Mouse (Mus musculus) testis, postnatal 14 days (tissue): ENCODE results near the gene Ddhd1.

ENCODE experiments used
- DNase-seq: peaks from one replicate; pipeline ENCODE4 v3.0.0; 2021; ENCODE audit warnings: low spot score

Gene Ddhd1

DNA sequence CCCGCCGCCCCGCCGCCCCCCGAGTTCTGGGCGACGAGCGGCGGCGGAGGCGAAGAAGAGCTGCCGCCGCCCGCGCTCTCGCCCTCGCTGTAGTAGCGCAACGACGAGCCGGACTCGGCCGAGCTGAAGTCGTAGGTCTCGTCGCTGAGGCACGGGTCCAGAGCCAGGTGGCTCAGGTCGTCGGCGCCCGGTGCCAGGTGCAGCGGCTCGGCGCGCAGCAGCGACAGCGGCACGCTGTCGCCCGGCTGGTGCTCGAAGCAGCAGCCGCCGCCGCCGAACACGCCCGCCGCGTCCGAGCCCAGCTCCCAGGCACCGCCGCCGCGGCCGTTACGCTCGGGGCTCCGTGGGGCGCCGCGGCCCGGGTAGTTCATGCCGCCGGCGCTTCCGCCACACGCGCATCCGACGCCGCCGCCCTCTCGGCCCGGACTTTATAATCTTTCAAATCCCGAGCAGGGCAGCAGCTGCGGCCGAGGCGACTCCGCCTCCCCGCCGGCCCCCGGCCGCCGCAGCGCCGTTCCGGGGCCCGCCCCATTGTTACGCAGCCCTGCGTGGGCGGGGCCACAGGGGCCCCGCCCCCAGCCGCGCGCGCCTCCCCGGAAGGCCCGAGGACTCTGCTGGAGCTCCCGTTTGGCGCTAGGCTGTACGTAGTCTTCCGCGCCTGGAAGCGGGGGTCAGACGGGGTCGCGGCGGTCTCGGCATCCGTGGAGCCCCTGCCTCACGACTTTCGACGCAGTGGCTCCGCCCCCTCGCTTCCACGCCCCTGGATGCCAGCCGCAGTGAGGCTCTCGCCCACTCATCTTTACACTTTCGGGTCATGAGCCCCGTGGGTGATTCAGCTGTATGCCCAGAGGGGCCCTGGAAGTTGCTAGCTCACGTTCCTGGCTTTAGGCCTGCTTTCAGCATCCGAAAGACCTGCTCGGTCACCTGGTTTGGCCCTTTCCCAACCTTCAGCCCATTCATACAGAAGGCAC is at the start of gene Ddhd1:
Gene Ddhd1, minus strand, starts transcription at position 503 of the 971 bp plus-strand sequence.
- peak; percentile 87 for DNase-seq

DNA sequence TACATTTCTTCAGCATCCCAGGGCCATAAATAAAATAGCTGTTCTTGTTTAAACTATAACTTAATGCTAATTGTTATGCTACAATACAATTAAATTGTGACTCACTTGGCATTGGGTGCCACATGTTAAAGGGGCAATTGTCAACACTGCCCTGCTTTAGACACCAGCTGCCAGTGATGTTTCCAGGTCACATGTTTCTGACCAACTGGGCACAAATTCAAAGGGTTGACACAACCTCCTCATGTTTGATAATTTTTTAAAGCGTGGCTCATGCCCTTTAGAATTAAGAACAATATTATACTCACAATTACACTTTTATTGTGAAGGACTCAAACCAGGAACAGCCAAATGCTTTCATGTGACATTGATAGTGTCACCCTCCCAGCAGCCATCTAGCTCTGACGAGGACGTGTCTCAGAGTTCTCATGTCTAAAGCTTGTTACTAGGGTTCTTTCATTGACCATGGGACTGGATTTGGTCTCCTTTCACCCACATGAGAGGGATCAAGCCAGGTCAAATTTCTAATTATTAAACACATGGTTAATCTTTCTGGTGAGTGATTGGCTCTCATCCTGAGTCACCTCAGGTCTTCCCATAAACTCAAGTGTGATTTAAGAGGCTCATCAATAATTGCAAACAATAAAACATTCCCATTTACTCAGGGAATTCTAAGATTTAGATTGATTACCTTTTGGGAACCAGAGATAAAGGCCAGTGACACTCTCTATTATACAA is 49.4 kb upstream of the Ddhd1 start:
- DNase-seq = no peak

DNA sequence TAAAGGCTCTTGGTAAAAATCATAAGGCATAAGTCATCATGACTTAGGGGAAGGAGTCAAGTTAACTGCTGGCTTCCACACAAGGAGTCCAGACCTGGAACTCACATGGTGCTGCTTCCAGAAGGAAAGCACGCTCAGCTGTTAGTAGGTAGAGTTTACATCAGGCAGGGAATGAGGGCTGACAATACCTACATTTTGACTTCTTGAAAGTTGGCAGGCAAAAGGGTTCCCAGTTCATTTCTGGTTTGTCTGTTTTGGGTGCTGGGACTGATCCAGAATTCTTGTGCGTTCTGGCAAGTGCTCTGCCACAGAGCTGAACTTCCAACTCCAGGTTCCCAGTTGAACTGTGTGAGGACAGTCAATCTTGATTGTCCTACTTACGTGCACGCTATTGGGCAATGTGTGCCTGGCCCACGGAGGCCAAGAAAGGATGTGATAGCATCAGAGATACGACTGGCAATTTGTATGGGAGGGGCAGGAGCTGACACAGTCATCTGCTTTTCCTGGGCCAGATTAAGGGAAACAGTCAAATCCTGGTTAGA is 42.2 kb upstream of the Ddhd1 start:
- DNase-seq = no peak

DNA sequence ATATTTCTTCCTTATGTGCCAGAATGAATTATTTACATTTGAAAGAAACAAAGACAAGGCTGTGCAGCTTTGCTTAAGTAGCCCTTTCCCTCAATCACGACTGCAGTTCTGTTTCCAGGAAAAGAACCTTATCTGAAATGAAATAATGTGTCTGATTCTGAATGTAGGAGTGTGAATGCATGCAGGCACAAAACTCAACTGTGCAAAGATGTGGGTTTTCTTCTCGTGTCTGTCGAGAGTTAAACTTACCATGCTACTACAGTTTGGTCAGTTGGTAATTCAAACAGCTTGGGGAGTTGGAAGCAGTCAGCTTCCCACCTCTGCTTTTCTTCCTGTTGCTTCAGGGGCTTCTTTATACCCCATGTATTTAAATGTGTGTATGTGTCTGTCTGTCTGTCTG is 40.9 kb upstream of the Ddhd1 start:
- DNase-seq = no peak

DNA sequence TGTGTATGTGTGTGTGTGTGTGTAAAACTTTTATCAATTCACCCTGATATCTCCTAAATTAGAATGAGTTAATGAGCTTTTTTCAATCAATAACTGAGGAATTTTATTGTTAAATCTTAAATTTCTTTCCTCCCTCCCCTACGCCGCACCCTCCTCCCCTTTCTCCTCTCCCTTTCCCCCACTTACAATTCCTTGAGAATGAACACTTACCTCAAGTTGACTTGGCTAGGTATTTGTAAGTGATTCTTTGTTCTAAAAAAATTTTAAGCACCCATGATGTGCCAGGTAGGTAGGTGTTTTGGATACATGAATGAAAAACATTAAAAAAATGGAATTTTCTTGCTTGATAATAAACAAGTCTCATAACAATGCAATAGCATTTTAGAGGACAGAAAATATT is 38.2 kb upstream of the Ddhd1 start:
- DNase-seq = no peak

DNA sequence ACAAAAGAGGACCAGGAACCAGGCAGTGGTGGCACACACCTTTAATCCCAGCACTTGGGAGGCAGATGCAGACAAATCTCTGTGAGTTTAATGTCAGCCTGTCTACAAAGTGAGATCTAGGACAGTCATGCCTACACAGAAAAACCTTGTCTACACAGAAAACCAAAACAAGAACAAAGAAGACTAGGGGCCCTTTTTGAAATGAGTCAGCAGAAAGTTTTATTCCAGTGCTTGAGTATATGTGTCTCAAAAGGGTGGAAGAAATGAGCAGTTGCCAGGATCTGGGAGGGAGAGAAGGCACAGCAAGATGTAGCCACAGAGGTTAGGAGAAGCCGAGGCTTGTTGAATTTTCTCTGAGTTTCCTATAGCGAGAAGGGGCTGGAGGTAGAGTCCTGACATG is 35.9 kb upstream of the Ddhd1 start:
- no peak for DNase-seq

DNA sequence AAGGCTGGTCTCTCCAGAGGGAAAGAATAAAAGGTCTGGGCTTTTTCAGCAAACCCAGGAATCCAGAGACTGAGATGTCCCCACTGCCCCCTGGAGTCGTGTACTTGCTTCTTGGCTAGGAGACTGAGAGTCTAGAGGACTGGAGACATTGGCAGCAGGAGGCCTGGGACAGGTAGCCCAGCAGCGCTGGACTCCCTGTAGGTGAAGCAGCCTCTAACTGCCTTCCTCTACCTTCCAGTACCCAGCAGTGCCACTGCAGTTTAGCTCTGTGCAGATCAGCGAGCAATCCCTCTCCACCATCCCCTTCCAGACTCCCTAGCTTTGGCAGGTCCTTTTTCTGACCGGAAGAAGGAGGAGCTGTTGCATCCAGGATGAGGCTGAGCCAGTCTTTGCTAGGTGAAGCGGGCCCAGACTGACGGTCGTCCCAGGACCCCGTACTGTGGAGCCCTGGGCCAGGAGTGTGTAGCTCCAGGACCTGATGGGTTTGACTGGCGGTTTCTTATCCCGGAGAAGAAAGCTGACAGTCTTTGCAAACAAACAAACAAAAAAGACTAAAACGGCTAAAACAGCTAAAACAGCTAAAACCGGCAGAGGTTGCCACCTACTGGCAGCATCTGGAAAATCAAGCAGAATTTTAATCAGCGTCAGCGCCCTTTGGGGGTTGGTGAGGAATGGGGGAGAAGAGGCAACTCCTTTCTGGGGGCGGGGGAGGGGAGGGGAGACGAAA is 32.7 kb upstream of the Ddhd1 start:
- DNase-seq = peak; percentile 39

DNA sequence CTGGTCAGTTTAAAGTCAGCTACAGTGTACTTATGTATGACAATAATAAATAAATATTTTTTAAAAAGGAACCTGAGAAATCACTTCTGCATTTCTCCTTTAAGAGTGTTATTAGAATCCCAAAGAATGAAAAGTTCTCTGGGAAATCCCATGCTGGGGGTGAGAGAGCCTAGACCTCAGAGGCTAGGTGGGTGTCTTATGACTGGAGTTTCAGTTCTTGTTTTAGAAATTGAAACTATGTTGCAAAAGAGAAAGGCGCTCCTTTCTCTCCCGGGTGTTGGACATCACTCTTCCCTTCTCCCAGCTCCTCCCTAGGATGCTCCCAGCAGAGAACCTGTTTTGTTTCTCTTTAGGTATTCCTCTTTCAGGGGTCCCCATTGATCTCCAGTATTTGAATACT is 27.4 kb upstream of the Ddhd1 start:
- no peak for DNase-seq

DNA sequence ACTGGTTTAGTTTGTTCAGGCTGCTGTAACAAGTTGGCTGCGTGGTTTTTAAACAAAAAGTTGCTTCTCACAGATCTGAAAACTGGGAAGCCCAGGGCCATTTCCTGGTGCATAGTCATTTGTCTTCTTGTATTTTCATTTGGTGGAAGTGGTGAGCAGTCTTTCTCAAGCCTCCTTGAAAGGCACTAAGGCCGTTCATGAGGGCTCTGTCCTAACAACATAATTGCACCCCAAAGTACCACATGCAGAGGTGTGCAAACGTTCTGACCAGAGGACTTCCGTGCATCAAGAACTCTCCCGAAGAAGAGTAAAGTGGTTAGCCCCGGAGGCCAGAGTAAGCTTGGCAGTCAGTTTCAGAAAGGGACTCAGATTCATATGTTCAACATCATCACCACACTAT is 18.8 kb upstream of the Ddhd1 start:
- no peak for DNase-seq

DNA sequence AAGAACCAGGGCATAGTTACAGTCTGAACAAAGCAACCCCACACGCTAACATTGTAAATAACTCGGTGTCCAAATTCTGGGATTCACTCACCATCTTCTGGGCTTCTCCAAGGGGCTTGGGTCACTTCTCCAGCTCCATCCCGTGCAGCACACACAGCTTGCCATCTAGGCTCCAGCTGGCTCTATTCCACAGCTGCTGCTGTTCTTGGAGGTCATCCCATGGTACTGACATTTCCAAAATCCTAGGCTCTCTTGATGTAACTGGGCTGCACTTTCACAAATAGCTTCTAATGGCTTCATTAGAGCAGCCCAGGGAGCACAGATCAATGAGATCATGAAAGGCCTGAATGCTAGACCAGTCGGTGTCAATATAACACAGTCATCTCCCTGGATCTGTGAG is 10.4 kb upstream of the Ddhd1 start:
- DNase-seq = no peak

DNA sequence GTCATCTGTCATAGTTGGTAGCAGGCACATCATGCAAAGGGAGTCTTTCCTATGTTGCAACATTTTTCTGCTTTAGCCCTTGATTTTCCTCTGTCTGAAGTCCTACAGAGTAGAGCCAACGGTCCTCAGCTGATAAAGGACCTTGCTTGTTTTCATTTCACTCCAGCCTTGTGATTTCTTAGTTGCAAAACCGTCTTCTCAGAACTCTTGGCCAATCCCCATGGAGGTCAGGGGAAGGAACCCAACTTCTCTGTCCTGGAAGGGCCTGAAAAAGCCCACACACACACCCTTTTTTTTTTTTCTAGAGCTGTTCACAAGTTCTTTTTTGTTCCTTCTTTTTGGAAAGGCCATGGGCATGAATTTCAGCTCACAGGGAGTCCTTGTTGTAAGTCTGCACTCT is 9.3 kb upstream of the Ddhd1 start:
- no peak for DNase-seq

DNA sequence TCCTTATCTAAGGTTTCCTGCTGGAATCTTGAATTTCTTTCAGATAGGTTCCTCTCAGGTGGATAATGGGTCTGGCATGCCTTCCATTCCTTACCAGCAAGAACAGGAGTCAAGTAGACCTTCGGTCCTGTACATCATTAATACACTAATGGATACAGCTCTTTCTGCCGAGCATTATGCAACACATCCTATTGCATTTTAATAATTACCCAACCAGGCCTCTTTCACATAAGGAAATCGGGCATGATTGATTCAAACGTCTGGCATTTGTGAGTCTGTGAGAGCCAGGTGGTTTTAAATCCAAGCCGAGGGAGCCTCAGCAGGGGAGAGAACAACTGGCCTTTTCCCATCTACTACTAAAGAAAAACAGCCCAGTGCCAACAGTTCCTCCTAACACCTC is 3.6 kb upstream of the Ddhd1 start:
- no peak for DNase-seq

DNA sequence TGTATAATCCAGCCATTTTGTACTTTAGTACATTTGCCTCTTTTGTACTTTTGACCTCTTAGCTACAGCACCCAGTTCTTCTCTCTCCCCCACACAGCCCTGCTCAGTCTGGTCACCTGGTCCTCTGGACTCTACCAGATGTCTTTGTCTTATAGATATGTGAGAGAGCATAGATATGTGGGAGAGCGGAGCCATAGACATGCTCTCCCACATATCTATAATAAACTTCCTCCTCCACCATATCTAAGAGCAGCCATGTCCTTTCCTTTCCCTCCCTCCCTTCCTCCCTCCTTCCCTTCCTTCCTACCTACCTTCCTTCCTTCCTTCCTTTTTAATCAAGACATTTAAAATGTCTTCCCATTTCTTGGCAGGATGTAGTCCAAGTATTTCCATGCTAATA is 2.4 kb upstream of the Ddhd1 start:
- DNase-seq = no peak

DNA sequence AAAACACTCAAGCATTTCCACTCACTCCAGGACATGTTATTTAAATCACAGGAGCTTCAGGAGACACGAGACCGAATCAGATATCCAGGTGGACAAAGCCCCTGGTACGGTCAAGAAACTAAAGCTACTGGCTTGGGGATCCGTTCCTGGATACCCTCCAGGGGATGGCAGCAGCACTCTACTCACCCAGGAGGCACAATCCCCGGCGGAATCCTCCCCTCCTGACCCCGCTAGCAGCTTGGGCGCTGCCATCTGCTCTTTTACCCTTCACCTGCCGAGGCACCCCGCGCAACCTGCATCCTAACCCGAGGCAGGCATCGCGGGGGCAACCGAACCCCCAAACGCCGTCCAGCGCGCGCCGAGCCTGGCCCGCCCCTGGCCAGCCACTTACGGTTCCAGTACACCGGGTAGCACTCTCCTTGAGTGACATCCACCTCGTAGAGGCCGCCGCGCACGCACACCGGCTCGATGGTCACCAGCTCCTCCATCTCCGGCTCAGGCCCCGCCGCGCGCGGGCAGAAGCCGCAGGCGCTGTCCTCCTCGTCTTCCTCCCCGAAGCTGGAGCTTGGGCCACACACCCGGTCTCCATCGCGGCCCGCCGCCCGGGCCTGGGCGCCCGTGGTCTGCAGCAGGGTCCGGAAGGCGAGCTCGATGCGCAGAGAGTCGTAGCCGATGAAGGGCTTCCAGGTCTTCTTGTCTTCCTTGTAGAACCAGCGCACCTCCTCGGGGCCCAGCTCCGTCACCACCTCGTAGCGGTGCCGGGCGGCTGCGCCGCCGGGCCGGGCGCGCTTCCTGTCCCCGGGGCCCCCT is 907 bp downstream of the Ddhd1 start:
- DNase-seq = peak; percentile 55

DNA sequence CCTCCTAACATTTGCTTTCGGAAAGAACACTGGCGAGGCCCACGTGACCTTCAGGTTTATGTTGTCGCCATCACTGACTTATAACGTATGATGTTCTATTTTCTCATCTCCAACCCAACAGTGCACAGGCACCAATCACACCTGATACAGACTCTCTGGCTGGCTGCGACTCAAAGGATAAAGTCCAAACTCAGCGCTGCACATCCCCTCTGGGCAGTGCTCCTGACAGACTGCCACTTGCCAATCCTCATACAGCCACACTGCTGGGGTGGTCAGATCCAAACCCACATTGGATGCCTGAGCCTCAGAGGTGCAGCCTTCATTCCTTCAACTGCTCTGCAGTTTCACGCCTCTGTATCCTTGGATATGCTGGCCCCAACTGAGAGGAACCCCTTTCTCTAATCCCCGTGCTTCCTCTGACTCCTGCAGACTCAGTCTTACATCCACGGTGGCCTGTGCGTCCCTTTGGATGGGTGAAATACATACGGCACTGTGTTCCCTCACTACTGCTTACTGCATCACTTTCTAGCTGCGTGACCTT is 3.0 kb downstream of the Ddhd1 start:
- DNase-seq = no peak

DNA sequence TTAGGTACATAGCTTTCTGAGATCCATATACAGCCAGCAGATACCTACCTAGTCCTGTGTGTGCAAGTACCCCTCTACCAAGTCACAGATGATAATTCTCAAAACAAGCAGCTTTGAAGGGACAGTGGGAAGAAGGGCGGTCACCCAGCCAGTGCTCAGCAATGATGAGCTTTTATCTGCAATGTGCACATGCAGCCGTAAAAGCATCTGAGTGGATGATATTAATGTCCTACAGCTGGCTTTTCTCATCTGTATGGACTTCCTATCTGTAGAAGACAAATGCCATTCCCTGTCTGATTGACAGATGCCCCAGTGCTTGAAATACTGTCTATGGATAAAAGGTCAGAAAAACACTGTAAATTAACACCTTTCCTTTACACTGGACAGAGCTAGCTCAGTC is 4.2 kb downstream of the Ddhd1 start:
- DNase-seq = no peak

DNA sequence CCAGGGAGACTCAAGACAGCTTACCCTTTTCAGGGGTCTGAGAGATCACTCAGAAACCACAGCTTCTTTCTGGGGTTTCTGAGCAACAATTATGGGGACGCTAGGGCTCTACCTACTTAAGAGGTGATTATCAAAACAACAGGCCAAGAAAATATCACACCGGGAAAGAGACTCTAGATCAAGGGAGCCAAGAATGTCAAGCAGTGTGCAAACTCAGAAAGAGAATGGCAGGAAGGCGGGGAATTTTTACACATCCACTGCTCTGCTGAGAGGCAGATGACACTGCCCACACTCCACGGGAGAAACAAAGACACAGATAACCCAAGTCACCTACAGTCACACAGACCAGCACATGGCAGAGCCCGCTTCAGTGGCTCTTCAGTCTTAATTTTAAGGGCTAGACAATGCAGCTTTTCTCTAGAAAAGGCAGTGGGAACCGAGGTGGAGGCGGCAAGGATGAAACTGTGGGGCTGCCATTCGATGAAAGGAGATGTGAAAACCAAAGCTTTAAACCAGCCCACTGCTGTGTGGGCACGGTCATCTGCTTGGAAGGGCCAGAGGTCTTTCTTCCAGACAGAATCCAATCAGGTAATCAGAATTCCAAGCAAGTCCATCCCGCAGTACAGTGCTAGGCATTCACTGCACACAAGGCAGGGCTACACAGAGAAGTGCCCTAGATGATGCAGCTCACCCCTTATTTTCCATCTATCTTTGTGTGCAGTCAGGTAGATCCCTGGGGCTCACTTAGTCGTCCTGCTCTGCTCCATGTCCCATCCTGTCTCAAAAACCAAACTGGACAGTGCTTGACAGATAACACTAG is 8.7 kb downstream of the Ddhd1 start:
- no peak for DNase-seq

DNA sequence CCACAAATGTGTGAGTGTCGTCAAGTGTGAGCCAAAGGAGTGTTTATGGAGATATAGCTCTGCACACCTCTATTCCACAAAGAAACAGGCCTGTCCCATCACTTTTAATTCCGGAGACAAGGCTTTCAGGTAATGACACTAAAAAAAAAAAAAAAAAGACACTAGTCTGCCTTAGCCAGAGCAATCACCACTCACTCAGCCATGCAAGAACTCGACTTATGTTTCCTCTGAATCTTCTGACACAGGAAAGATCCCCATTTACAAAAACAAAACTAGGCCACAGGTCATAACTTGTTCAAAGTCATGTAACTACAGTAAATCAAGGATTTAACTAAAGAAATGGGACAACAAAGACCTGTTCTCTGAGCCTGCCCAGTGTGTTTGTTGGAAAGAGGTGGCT is 9.8 kb downstream of the Ddhd1 start:
- no peak for DNase-seq

DNA sequence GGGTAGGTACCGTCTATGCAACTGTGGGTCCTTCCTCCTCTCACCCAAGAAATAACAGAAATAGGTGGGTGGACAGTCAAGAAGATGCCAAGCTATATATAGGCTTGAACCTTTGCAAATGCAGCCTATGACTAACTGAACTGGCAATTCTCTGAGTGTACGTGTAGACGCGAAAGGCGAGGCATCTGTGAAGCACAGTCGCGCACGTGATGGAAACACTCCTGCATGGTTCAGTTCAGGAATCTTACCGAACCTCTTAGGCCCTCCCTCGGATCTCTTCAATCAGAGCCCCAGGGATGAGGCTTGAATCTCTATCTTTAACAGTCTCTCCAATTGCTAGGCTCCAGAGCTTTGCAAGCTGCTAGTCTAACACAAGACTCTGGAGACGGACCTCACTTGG is 10.3 kb downstream of the Ddhd1 start:
- DNase-seq = no peak

DNA sequence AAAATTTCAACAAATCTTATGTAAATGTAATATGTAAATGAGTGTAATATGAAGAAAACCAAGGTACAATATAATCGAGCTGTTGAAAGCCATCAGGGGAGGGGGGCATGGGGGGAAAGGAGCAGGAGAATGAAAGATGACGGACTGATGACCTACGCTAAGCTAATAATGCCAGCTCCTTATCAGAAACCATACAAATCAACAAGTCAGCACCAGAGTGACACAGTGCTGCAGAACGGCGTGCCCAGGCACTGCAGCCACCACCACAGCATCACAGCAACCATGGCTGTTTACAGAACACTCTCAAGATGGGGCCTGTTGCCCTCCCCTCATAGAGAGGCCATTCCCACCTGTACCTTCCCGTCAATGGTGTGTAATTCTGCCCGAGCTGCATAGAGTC is 10.8 kb downstream of the Ddhd1 start:
- no peak for DNase-seq
